23 mouse cellular contexts compared by ENCODE assay signal in the genomic region with DNA sequence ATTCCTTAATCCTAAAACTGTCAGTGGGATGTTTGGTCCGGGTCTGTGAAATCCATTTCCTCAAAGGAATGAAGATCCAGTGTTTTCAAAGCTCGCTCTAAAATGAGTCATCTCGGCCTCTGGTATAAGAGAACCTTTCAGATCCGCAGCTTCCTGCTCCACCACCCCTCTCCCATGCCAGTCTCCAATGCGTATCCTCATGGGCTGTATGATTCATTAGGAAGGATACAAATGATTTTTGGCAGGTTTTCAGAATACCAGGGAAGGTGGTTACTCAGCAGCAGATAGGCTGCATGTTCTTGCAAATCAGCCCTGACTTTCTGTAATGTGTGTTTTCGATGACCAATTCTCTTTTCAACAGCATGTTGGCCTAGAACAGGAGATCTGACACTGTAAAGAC. TPM values are rescaled to one million over a fixed set of nuclear protein-coding genes. Genes with fewer than 3 reads are reported as not detected.
DNase-seq lines count a peak whose midpoint lies in the region; TF ChIP-seq lines count a peak whose summit lies in the region.
"Had no signal": no experiment of that assay in that cellular context is flagged by ENCODE, and none has a peak within 500 bp of the region (broad histone marks: within the 10 kb centered on the region; RNA-seq: fewer than 3 reads in every experiment).

No protein-coding gene starts in this region.

- intact Hi-C loops in gastrocnemius, adult 2 months (cut with DNase I), result no loop called here

- DNase-seq in cerebellum, postnatal 25 days, result peak; percentile 40 to 53
- DNase-seq in cerebellum, adult 11-12 months, result no peak
- DNase-seq in 3T3-L1 (ENCODE audit: low read depth, low spot score), result peak; percentile 4
- DNase-seq in Muller cell, postnatal 12 days (ENCODE audit: inconsistent ontology term), result peak; percentile 58
- peak; percentile 28 to 44 for DNase-seq in adrenal gland, postnatal 36 days
- DNase-seq in gastrocnemius, adult 2 months, result no peak
- no peak for DNase-seq in heart, adult 9 months (ENCODE audit: low spot score in 2 of 2)
- DNase-seq: gastrocnemius, postnatal 36 days; kidney, adult 8-10 months; kidney, postnatal 14 days; left cerebral cortex, postnatal 4 days; liver; lung, postnatal 10 days; right cerebral cortex, postnatal 25 days had no signal

- no peak overlapping the region for H3K4me3 ChIP-seq in gastrocnemius, adult 2 months
- H3K4me3 ChIP-seq: hindbrain, embryonic 10.5 days; layer of hippocampus, adult 2 months; midbrain, embryonic 12.5 days had no signal

- H3K27ac ChIP-seq in gastrocnemius, adult 2 months, result no peak overlapping the region
- H3K27ac ChIP-seq: hindbrain, embryonic 10.5 days; layer of hippocampus, adult 2 months; midbrain, embryonic 12.5 days had no signal

- TF ChIP-seq CTCF in gastrocnemius, adult 2 months (IDR thresholded peaks at IDR 0.05), result no peak

RNA-seq across cellular contexts. Expression of gene Cntnap4, which starts 40.3 kb away (rescaled TPM):
- total RNA-seq in adrenal gland, postnatal 36 days (2021), result not detected
- under 1 TPM in 1 of 2 experiments, not detected in 1; 0.06 TPM for total RNA-seq in gastrocnemius, adult 2 months (2021)
- total RNA-seq: adrenal gland, adult 18-20 months; CH12.LX; heart, adult 8-10 months; megakaryocyte progenitor cell, adult 5-6 weeks; MEL; neutrophil, adult 5-6 weeks had no signal

Comparison
In these comparisons a context has a peak if more than half of its experiments do, and no peak if none do; other contexts are left out.
1. DNase-seq: peak in cerebellum, postnatal 25 days (2 of 2), 3T3-L1 (single experiment), Muller cell, postnatal 12 days (single experiment) and adrenal gland, postnatal 36 days (2 of 2); none in cerebellum, adult 11-12 months (single experiment), gastrocnemius, adult 2 months (single experiment) and heart, adult 9 months (0 of 2).